Mouse (Mus musculus): ENCODE measurements around the gene Slc38a3. TPM values are rescaled to one million over a fixed set of nuclear protein-coding genes. Genes with fewer than 3 reads are reported as not detected.
"Not testable (repeated sequence)": the region's sequence is repeated elsewhere in the genome, so short reads cannot be mapped to it uniquely, and the experiment has no call there.

Slc38a3 gene
- total RNA-seq, 2 experiments from 2014 or later = 74.7 to 76.2 TPM

DNA sequence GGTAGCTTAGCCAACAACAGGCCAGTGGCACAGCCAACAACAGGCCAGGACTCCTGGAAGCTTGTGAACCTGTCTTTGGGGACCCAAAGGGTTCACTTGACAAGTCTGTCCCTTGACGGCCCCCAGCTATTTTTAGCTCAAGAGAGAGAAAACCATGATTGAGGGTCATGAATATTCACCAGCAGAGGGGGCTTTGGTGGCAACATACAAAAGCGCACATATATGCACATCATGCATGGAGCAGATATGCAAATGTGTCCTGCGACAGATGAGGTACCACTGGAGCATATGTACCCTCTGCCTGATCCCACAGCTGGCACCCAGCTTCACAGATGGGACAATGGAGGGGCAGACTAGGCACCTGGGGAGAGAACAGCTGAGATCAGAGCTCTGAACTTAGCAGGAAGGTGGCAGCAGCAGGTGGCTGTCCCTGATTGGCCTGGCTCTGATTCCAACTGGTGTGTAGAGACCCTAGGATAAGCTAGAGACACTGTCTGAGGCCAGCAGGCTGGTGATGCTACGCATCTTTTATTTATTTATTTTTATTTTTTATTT lies 24.2 kb upstream of the Slc38a3 start:
- no peak; the same call in 1 of the 2 replicates for TF ChIP-seq CTCF (IDR thresholded peaks at IDR 0.05)
- no peak for DNase-seq (ENCODE audit: extremely low spot score in 1 of 2, low spot score in 2 of 2)
- Histone ChIP-seq H3K27ac (no peak overlapping the region), H3K4me3 (no peak overlapping the region)
- intact Hi-C loops (cut with DNase I) = no loop called here

DNA sequence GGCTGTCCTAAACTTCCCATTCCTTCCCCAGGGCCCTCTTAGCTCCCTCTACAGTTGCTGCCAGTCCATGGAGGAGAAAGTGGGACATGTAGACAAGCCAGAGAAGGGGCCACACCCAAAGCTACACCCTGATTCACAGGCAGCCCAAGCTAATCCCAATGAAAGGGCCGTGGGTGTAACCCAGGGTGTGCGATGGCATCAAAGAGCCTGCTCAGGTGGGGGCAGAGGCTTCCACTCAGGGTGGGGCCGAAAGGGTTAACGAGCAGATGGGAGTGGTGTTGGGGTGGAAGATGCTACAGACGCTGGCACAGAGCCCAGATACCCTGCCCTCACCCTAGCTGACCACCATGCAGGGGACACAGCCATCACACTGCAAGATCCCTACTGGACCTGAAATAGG lies 23.5 kb upstream of the Slc38a3 start:
- intact Hi-C loops (cut with DNase I) = no loop called here
- no peak for DNase-seq (ENCODE audit: extremely low spot score in 1 of 2, low spot score in 2 of 2)
- H3K27ac ChIP-seq = no peak overlapping the region
- TF ChIP-seq CTCF (IDR thresholded peaks at IDR 0.05) = no peak
- no peak overlapping the region for H3K4me3 ChIP-seq

DNA sequence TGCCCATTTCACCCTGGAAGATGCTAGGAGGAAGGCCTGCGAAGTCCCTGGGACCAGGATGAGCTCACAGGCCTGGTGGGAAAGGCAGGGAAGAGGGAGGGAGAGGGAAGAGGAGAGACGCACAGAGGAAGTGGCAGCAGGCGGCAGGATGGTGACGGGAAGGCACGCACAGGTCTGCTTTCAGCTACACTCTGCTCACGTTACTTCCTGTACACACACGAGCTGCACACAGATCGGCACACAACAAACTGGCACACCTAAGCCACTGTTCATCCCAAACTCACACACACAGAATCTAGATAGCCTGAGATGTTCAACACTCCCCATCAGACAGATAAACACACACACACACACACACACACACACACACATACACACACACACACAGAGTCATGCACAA lies 21.1 kb upstream of the Slc38a3 start:
- H3K4me3 ChIP-seq = no peak overlapping the region
- DNase-seq (ENCODE audit: extremely low spot score in 1 of 2, low spot score in 2 of 2) = no peak
- intact Hi-C loops (cut with DNase I) = no loop called here
- H3K27ac ChIP-seq = no peak overlapping the region
- TF ChIP-seq CTCF (IDR thresholded peaks at IDR 0.05) = no peak

DNA sequence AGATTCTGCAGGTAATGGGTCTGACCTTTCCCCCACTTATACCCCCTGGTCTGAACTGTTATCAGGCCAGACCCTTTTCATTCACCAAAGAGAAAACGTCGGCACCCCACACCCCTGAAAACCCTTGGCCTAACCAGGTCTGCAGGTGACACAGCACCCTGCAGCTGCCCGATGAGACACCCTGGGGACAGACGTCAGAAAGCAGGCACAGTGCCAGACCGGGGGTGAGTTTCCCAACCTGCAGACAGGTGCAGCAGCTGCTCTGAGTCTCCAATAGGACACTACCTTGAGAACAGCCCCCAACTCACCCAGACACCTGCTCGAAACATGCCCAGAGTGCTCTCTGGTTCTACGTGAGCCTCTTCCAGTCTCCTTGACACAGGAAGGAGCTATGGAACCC lies 19.6 kb upstream of the Slc38a3 start:
- no peak overlapping the region for H3K4me3 ChIP-seq
- intact Hi-C loops (cut with DNase I) = loop anchor here (5.0 kb wide), 1 partner anchor 193 kb away; no protein-coding TSS in a partner anchor
- DNase-seq (ENCODE audit: extremely low spot score in 1 of 2, low spot score in 2 of 2) = no peak
- no peak for TF ChIP-seq CTCF (IDR thresholded peaks at IDR 0.05)
- H3K27ac ChIP-seq = no peak overlapping the region

DNA sequence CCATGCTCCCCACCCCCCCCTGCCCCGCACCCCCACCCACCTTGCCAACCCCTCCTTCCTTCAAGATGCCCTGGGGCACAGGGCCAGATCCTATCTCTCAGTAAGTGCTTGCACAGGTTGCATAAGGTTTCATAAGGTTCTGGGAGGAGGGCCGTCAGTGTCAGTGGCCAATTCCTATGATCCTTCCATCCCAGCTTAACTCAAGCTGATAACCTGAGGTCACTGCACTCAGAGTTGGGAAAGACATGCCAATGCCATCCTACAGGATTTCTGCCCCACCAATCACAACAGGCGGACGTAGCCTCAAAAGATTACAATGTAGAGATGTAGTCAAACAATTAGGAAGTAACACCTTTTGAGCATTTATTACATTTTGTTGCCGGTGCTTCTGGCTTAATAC lies 19.1 kb upstream of the Slc38a3 start:
- TF ChIP-seq CTCF (IDR thresholded peaks at IDR 0.05) = no peak
- intact Hi-C loops (cut with DNase I) = loop anchor here (5.0 kb wide), 1 partner anchor 194 kb away; no protein-coding TSS in a partner anchor
- no peak for DNase-seq (ENCODE audit: extremely low spot score in 1 of 2, low spot score in 2 of 2)
- Histone ChIP-seq H3K27ac (no peak overlapping the region), H3K4me3 (no peak overlapping the region)

DNA sequence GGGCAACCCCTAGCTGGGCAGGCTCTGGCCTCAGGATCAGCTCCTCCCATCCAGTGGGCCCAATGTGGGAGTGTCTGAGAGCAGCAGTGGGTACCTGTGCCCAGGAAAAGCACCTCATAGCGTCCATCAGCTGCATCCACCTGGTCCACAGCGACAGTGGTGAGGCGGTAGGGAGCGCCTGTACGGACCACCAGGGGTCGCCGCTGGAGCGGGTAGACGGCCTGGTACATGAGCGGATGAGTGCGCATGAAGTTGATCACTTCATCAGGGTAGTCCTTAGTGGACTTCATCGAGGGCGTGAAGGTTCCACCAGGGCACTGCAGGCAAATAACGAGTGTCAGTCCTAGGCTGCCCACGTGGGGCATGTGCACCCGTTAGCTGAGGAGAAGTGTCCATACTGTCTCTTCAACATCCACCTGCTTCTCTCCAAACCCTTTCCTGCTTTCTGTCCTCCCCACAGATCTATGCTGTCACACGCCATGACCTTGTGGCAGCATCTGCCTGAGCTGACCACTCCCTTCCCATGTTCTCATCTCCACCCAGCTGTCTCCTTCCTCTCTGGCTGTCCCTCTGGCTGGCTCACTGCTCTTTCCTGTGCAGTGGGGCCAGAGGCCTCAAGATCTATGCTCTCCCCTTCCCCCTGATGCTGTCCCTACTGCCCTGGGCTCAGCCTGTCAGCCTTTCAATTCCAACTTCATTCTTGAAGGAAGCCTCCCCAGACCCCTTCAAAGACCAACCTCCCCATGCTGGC lies 16.1 kb upstream of the Slc38a3 start:
- no peak for DNase-seq (ENCODE audit: extremely low spot score in 1 of 2, low spot score in 2 of 2)
- TF ChIP-seq CTCF (IDR thresholded peaks at IDR 0.05) = peak; percentile 62
- Histone ChIP-seq H3K27ac (no peak overlapping the region), H3K4me3 (no peak overlapping the region)
- intact Hi-C loops (cut with DNase I) = loop anchor here (1.0 to 5.0 kb wide), 2 partner anchors 53 to 197 kb away; no protein-coding TSS in a partner anchor

DNA sequence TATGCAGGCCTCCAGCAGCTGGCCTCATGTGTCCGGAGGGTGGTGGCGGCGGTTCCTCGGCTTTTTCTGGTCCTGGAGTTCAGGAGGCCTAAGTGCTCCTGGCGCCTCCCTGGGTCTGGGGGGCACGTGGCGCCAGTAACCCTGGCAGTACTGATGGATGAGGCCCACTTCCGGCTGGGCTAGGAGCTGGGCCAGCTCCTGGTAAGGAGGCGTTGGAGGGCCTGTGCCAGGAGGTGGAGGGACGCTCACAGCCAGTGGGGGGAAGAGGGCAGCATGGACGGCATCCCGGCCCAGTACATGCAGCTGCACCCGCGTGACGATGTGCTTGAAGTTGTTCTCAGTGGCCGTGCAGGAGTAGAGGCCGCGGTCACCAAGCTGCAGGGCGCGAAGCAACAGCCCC lies 13.1 kb upstream of the Slc38a3 start:
- no peak overlapping the region for H3K27ac ChIP-seq
- intact Hi-C loops (cut with DNase I) = no loop called here
- H3K4me3 ChIP-seq = no peak overlapping the region
- no peak for TF ChIP-seq CTCF (IDR thresholded peaks at IDR 0.05)
- DNase-seq (ENCODE audit: extremely low spot score in 1 of 2, low spot score in 2 of 2) = no peak

DNA sequence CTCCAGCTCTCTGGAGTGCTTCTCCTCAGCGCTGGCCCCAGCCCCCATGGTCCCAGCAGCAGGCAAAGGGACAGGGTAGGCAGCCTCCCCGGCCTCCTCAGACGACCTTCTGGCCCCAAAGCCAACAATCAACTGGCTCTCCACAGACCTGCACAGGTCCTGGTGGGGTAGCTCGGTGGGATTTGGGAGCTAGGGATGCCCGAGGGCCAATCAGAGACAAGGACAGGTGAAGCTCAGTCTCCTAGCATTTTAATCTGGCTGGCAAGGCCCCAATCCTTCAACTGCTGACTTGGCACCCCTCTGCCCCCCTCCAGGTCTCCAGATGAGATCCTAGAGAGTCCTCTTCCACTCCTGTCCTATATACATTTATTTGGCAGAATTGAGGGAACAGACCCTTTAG lies 10.2 kb upstream of the Slc38a3 start, which contains the start of gene Gnat1:
Gene Gnat1 (minus strand): TSS at position 212 of the 400 bp plus-strand sequence.
- intact Hi-C loops (cut with DNase I) = no loop called here
- DNase-seq (ENCODE audit: extremely low spot score in 1 of 2, low spot score in 2 of 2) = no peak
- Histone ChIP-seq H3K4me3 (no peak within 1 kb of the TSS), H3K27ac (no peak within 1 kb of the TSS)
- no peak for TF ChIP-seq CTCF (IDR thresholded peaks at IDR 0.05)

DNA sequence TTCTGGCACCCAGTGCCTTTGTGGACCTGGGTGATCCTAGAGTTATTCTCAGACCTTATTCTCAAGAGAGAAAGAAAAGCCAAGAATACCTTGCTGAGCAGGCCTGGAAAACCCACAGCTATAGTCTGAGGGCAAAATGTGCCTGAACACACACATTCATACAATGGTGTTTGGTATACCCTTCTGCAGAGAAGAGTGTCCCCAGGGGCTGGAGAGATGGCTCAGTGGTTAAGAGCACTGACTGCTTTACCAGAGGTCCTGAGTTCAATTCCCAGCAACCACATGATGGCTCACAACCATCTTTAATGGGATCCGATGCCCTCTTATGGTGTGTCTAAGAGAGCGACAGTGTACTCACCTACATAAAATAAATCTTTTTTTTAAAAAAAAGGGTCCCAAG lies 9.5 kb upstream of the Slc38a3 start:
- no peak for TF ChIP-seq CTCF (IDR thresholded peaks at IDR 0.05)
- DNase-seq (ENCODE audit: extremely low spot score in 1 of 2, low spot score in 2 of 2) = no peak
- Histone ChIP-seq H3K4me3 (no peak overlapping the region), H3K27ac (no peak overlapping the region)
- intact Hi-C loops (cut with DNase I) = no loop called here

DNA sequence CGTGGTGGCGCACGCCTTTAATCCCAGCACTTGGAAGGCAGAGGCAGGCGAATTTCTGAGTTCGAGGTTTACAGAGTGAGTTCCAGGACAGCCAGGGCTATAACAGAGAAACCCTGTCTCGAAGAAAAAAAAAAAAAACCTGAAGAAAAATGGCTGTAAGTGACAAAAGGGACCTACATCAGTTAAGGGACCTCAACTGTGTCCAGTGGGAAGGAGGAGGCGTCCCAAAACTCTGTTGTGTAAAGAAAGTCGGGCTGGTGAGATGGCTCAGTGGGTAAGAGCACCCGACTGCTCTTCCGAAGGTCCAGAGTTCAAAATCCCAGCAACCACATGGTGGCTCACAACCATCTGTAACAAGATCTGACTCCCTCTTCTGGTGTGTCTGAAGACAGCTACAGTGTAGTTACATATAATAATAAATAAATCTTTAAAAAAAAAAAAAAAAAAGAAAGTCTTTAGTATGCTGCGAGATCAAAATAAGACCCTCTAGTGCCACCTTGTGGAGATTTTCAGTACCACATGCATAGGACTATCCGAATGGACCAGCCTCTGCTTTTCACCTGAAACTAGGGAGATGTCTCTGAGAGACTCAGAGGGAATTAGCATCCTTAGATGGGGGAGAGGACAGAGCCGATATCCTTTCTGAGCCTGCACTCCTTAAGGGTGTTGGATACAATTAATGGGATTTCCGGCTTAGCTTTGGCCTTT lies 8.6 kb upstream of the Slc38a3 start:
- H3K27ac ChIP-seq, H3K4me3 ChIP-seq: not testable (repeated sequence)
- peak; percentile 70 for TF ChIP-seq CTCF (IDR thresholded peaks at IDR 0.05)
- intact Hi-C loops (cut with DNase I) = loop anchor here (1.0 to 2.0 kb wide), 2 partner anchors 31 to 76 kb away; no protein-coding TSS in a partner anchor
- peak; percentile 74 to 80 for DNase-seq (ENCODE audit: extremely low spot score in 1 of 2, low spot score in 2 of 2)

DNA sequence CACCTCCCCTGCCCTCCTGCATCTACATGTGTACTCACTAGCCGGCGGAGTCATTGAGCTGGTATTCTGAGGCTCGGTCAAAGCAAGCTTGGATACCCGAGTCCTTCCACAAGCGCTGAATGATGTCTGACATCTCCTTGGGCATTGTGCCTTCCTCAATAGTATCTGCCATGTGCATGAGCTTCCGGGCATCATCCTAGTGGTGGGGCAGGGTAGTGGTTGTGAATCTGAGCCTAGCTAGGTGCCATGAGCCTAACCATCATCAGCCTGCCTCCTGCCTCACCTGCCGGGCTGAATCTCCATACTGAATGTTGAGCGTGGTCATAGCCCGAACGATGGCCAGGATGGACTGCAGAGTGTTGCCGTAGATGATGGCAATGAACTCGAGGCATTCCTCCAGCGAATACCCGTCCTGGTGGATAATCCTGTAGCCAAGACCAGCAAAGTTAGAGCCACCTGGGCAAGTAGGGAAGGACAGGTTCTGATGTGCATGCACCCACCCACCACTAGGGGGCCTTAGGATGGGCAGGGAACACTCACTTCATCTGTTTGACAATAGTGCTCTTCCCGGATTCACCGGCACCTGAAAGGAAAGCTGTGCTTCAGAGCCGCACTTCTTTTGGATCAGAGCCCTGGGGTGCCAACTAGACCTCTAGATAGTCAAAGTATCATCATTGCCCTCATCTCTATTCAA lies 7.9 kb upstream of the Slc38a3 start:
- no peak overlapping the region for H3K4me3 ChIP-seq
- peak; percentile 63 for TF ChIP-seq CTCF (IDR thresholded peaks at IDR 0.05)
- DNase-seq (ENCODE audit: extremely low spot score in 1 of 2, low spot score in 2 of 2) = no peak
- intact Hi-C loops (cut with DNase I) = loop anchor here (1.0 to 2.0 kb wide), 2 partner anchors 32 to 75 kb away; no protein-coding TSS in a partner anchor
- no peak overlapping the region for H3K27ac ChIP-seq
